Mouse (Mus musculus) thymus, adult 2 months (tissue): ENCODE results near the gene Ppig.

ENCODE experiments used
- CTCF ChIP-seq: fragments of 200-500 bp; IDR thresholded peaks from 2 replicates; pipeline ENCODE4 v1.5.1; 2012; ENCODE audit warnings: mild to moderate bottlenecking, control low read depth, low read length, moderate library complexity, borderline replicate concordance; ENCODE audit not compliant: control insufficient read depth, poor library complexity, insufficient read depth; ENCODE audit errors: extremely low read depth
- POLR2A ChIP-seq: fragments of 200-500 bp; IDR thresholded peaks from 2 replicates; pipeline ENCODE4 v1.6.1; 2012; ENCODE audit warnings: mild to moderate bottlenecking, low read length, control low read depth, moderate library complexity; ENCODE audit not compliant: control insufficient read depth, poor library complexity, insufficient read depth; ENCODE audit errors: extremely low read depth

DNA sequence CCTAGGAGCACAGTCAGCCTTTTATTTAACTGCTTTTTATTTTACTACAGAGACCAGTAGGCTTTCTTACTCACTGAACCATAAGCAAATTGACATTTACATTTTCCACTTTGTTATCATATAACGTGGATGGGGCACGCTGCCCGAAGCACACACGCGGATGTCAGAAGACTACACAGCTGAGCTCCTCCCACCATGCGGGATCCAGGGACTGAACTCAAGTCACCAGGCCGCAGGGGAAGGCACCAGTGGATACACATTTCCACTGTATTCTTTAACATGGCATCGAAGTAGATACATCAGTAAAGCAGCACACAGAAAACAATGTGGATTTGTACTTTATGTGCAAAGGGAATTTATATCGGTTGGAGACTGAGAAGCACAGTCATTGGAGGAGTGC is 47.1 kb upstream of the Ppig start:
- no peak for TF ChIP-seq CTCF
- no peak for TF ChIP-seq POLR2A
